Mouse (Mus musculus): ENCODE measurements at regions not wholly inside any gene's neighbourhood (a gene's known extent, or its start where the extent isn't known, plus 50 kb on each side); places are given as distances from the start of the nearest gene placed in this dataset.

GRCm38 (mm10) chr6:31106856-31107359, 148.0 kb upstream of the Klf14 start:
- TF ChIP-seq CTCF (conservative IDR thresholded peaks at IDR 0.05; ENCODE audit: insufficient read depth, insufficient read length, low read depth, low read length) (no peak), POLR2A (IDR thresholded peaks at IDR 0.05; ENCODE audit: low read depth, low read length) (no peak)

Measured in kidney, adult 2 months (tissue).